Mouse (Mus musculus): ENCODE data around the gene Zfp945.

GRCm38 (mm10) chr17:22817471-22818198 lies 49.3 kb downstream of the Zfp945 start:
- no peak for TF ChIP-seq POLR2A (IDR thresholded peaks at IDR 0.05; ENCODE audit: borderline replicate concordance, low read depth, low read length)
- TF ChIP-seq CTCF (IDR thresholded peaks at IDR 0.05; ENCODE audit: low read depth, low read length): no peak

All from bone marrow macrophage, adult 2 months (primary cell).